Mouse (Mus musculus): ENCODE results near the gene Slxl1. TPM values are rescaled to one million over a fixed set of nuclear protein-coding genes. Genes with fewer than 3 reads are reported as not detected.
"Not testable (repeated sequence)": the region's sequence is repeated elsewhere in the genome, so short reads cannot be mapped to it uniquely, and the experiment has no call there.

Slxl1 gene
- polyA plus RNA-seq (2016; fragmentation: Nextera tagmentation; extraction: Ambion mirVana) = not detected in 2 replicates

GRCm38 (mm10) chrX:55226576-55226975 is at the start of gene Slxl1:
Gene Slxl1, plus strand, starts transcription at chrX:55226876.
- DNase-seq (ENCODE audit: extremely low spot score, low spot score); H3K27me3 ChIP-seq (ENCODE audit: poor library complexity, severe bottlenecking); H3K27ac ChIP-seq; H3K4me1 ChIP-seq; H3K9me3 ChIP-seq; H3K36me3 ChIP-seq (replicated peaks); H3K4me3 ChIP-seq: not testable (repeated sequence)
- no CpG with 5 or more reads among the region's 6 CpGs for WGBS

All from forebrain, embryonic 10.5 days (tissue).